Mouse (Mus musculus) kidney, adult 11 months (tissue): ENCODE measurements around the gene Gng7.

Experiments
- DNase-seq: peaks from one replicate; pipeline ENCODE4 v3.0.0; 2022

Gene Gng7

GRCm38 (mm10) chr10:81025047-81025621 is 10.4 kb upstream of the Gng7 start:
- DNase-seq = no peak

- DNase-seq = no peak
Observed at GRCm38 (mm10) chr10:81024346-81024937, 9.7 kb upstream of the Gng7 start.

- no peak for DNase-seq
Observed at GRCm38 (mm10) chr10:81022744-81023143, 8.0 kb upstream of the Gng7 start.

GRCm38 (mm10) chr10:81021547-81022110 is 6.9 kb upstream of the Gng7 start:
- no peak for DNase-seq

GRCm38 (mm10) chr10:81020207-81020606 is 5.5 kb upstream of the Gng7 start:
- DNase-seq = no peak

GRCm38 (mm10) chr10:81019687-81020086 is 4.9 kb upstream of the Gng7 start:
- no peak for DNase-seq

- DNase-seq = no peak
Observed at GRCm38 (mm10) chr10:81018326-81018725, 3.6 kb upstream of the Gng7 start.

GRCm38 (mm10) chr10:81016645-81017044 is 1.9 kb upstream of the Gng7 start:
- peak; percentile 34 for DNase-seq

GRCm38 (mm10) chr10:81015666-81016065 is 921 bp upstream of the Gng7 start:
- no peak for DNase-seq

GRCm38 (mm10) chr10:81010851-81011250 is 3.9 kb downstream of the Gng7 start:
- DNase-seq = peak; percentile 30

- DNase-seq = no peak
Observed at GRCm38 (mm10) chr10:81007240-81007639, 7.5 kb downstream of the Gng7 start.

GRCm38 (mm10) chr10:81006005-81006677 is 8.6 kb downstream of the Gng7 start:
- no peak for DNase-seq

- DNase-seq = no peak
Observed at GRCm38 (mm10) chr10:81001161-81001560, 13.6 kb downstream of the Gng7 start.

GRCm38 (mm10) chr10:81000197-81001062 is 14.3 kb downstream of the Gng7 start:
- no peak for DNase-seq

GRCm38 (mm10) chr10:80999362-81000196 is 15.2 kb downstream of the Gng7 start:
- peak; percentile 80 for DNase-seq

GRCm38 (mm10) chr10:80998778-80999177 is 16.0 kb downstream of the Gng7 start:
- DNase-seq = no peak

- no peak for DNase-seq
Observed at GRCm38 (mm10) chr10:80998021-80998420, 16.7 kb downstream of the Gng7 start.

GRCm38 (mm10) chr10:80997332-80997731 is 17.4 kb downstream of the Gng7 start:
- DNase-seq = no peak

GRCm38 (mm10) chr10:80996501-80996900 is 18.2 kb downstream of the Gng7 start:
- DNase-seq = no peak

GRCm38 (mm10) chr10:80995091-80995632 is 19.6 kb downstream of the Gng7 start:
- DNase-seq = peak; percentile 69

GRCm38 (mm10) chr10:80994621-80995020 is 20.1 kb downstream of the Gng7 start:
- no peak for DNase-seq

- DNase-seq = no peak
Observed at GRCm38 (mm10) chr10:80993276-80993675, 21.5 kb downstream of the Gng7 start.
